Mouse (Mus musculus): ENCODE measurements at regions not wholly inside any gene's neighbourhood (a gene's known extent, or its start where the extent isn't known, plus 50 kb on each side); places are given as distances from the start of the nearest gene placed in this dataset.

DNA sequence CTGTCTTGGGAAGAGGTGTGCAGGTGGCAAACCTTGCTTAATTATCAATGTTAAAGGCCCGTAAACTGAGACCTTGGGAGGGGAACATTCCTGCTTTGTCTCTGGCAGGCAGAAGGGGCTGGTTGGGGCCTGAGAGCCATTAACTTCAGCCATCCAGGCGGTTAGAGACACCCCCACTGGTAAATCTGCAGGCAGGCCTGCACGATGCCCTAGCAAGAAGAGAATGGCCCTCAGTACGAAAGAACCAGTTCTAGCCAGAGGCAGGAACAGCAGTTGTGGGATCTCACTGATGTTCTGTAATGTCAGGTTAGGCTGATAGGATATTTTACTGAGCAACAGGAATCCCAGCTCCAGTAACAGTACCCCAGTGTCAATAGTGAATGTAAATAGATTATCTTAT is 70.5 kb downstream of the Apip start:
- DNase-seq (ENCODE audit: extremely low spot score): no peak

DNA sequence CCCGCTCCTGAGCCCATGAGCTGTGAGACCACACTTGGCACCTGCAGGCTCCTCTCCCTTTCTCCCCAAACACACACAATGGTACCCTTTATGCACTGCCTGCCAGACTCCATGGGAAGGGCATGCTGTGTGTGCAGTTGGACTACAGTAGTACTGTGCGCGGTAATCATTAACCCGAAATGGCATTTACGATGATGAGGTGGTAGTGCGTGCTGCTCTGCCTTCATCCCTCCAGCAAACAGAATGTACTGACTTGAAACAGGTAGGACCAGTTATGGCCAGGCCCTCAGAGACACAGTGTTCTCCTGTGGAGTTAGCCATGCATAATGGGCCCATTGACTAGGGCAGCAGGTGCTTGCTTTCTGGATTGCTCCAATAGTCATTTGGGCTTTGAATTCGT is 70.9 kb downstream of the Apip start:
- no peak for DNase-seq (ENCODE audit: extremely low spot score)

- no peak for DNase-seq (ENCODE audit: extremely low spot score)
Measured at GRCm38 (mm10) chr2:103145058-103145457, 71.6 kb downstream of the Apip start.

GRCm38 (mm10) chr2:103146132-103146531 is 72.7 kb downstream of the Apip start:
- no peak for DNase-seq (ENCODE audit: extremely low spot score)

GRCm38 (mm10) chr2:103153261-103153660 is 79.8 kb downstream of the Apip start:
- no peak for DNase-seq (ENCODE audit: extremely low spot score)

GRCm38 (mm10) chr2:103167741-103168140 is 94.3 kb downstream of the Apip start:
- DNase-seq (ENCODE audit: extremely low spot score): no peak

DNA sequence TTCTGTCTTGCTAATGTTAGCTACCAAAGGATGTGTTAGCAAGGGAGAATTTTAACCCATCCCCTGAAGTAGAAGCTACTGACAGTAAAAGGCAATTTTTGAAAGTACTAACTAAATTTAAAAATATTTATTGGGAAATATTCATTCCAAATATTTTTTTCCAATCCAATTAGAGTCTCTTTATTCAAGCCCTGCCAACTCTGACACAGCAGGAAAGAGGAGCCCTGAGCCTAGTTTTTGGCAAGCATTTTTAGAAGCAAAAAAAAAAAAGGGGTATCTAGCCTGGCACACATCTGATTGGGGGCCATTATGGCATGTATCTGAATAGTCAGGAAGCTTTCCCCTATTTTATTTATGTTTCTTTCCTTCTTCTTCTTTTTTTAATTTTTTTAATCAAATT is 94.8 kb downstream of the Apip start:
- DNase-seq (ENCODE audit: extremely low spot score): no peak

DNA sequence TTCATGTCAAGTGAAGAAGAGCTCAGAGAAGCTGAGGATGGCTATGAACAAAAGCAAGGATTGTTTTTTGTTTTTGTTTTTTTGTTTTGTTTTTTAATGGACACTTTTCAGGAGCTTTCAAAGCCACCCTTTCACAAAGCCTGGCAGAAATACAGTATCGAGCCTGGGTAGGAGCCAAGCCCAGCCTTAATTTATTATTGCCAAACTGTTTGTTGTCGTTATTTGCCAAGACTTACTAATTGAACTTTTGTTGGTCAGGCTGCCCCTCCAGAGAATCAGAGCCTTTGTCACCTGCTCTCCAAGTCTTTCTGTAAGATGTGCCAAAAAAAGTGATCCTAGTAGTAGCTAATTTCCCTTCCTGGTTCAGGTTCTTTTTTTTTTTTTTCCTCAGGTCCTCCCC is 103.9 kb downstream of the Apip start:
- no peak for DNase-seq (ENCODE audit: extremely low spot score)

DNA sequence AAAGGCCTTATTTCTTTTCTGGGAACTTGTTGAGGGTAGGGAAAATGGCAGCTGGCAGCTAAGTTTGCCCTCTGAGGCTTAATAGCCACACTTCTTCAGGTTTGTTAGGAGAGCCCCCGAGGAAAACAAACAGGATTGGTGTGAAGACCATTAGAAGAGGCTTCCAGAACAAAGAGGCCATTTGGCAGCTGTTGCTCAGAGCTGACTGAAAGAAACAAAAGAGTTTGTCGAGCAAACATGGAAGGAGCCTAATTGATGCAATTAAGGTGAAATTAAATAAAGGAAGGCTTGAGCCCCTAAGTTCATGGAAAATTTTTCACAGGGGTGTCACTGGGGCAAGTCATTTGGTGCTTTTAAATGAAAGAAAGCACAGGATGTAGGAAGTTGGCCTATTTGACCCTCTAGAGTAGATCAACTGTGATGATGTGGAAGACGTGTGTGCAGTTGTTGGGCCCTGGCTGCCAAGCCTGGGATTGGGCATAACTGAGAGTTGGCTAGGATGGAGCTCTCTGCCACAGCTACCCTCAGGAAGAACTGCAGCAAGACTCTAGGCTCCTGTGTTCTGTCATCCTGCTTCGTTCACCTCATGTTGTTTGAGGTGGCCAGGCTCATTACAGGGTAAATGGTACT is 106.9 kb downstream of the Apip start:
- peak; percentile 7 for DNase-seq (ENCODE audit: extremely low spot score)

DNA sequence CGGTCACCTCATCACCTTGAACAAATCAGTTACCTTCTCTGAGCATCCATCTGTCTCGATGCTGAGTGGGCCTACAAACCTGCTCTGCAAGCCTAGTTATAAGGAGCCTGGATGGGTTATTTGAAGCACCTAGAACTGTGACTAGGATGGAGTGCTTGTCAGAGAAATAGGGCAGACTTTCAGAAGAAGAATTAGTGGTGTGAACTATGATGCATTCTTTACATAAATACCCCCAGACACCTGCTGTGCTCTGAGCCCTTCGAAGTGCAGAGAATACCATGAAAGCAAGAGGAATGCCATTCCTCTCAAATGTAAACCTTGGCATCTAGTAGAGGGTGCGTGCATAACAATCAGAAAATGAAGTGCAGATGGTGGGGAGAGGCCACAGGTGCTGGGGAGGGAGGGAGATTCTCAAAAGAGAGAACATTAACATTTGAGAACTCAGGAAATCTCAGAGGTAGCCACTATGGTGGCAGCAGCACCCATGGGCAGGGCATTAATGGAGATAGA is 113.3 kb downstream of the Apip start:
- no peak for DNase-seq (ENCODE audit: extremely low spot score)

DNA sequence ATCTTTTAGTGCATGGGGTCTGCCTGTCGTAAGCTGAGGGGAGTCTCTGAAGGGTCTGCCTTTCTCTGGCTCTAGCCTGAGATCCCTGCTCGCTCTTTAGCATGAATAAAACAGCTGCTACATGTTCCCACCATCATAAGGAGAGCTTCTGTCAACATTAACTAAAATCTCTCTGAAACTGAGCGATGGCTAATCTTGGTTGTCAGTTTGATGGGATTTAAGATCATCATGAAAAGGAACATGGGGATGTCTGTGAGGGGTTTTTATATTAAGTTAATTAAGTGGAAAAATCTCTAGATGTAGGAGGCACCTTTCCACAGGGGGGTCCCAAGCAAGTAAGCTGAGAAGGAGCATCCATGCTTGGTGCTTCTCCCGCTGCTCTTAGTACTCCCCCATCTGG is 110.5 kb downstream of the Ehf start:
- DNase-seq (ENCODE audit: extremely low spot score): no peak

DNA sequence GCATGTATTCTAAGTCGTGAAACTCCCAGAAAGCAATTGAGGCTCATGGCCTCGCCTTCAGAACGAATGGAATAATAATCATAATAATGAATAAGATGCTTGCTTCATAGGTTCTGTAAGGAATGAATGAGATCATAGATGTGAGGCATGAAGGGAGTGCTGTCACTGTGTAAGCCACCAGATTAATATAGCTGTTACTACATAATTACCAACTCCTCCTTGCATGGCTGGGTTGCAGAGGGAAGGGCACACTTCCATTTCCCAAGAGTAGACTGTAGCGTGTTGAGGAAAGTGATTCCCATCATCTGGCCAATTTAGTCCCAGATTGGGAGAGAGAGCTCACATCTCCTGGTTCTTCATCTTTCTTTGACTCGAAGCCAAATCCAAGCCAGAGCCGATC is 102.8 kb downstream of the Ehf start:
- DNase-seq (ENCODE audit: extremely low spot score): no peak

- no peak for DNase-seq (ENCODE audit: extremely low spot score)
Measured at GRCm38 (mm10) chr2:103205046-103205445, 98.0 kb downstream of the Ehf start.

DNA sequence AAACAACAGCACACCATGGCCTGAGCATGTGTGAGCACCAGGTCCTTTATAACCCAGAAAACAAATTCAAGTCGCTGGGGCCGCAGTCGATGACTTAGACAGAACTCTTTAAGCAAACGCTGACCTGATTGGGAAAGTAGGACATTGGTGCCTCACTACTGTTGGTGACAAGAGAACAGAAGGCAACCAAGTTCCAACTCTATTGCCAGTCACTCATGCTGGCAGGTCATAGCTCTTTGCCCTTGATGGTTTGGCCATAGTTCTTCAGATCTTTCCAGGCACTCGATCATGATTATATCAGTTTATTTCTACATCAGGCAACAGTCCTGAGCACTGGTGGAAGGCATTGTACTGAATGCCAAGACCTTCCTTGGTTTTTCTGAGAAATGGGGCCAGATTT is 94.7 kb downstream of the Ehf start:
- DNase-seq (ENCODE audit: extremely low spot score): no peak

- DNase-seq (ENCODE audit: extremely low spot score): no peak
Measured at GRCm38 (mm10) chr2:103209056-103209455, 94.0 kb downstream of the Ehf start.

GRCm38 (mm10) chr2:103209512-103209981 is 93.5 kb downstream of the Ehf start:
- no peak for DNase-seq (ENCODE audit: extremely low spot score)

GRCm38 (mm10) chr2:103211179-103211578 is 91.9 kb downstream of the Ehf start:
- no peak for DNase-seq (ENCODE audit: extremely low spot score)
